Mouse (Mus musculus) R1 (cell line): ENCODE measurements around the gene Fam160a1.

Experiments used
- DNase-seq: peaks from one replicate; pipeline ENCODE4 v3.0.0-alpha.2; 2018; ENCODE audit warnings: low read depth, low spot score

Fam160a1 gene

GRCm38 (mm10) chr3:85827283-85827682 is 10.2 kb upstream of the Fam160a1 start:
- no peak for DNase-seq

GRCm38 (mm10) chr3:85820839-85821548 is 3.9 kb upstream of the Fam160a1 start:
- no peak for DNase-seq

- no peak for DNase-seq
Observed at GRCm38 (mm10) chr3:85819319-85819718, 2.2 kb upstream of the Fam160a1 start.

- no peak for DNase-seq
Observed at GRCm38 (mm10) chr3:85814241-85814640, 2.9 kb downstream of the Fam160a1 start.

- no peak for DNase-seq
Observed at GRCm38 (mm10) chr3:85813101-85814014, 3.7 kb downstream of the Fam160a1 start.

- no peak for DNase-seq
Observed at GRCm38 (mm10) chr3:85812010-85812409, 5.1 kb downstream of the Fam160a1 start.

- DNase-seq, result no peak
Observed at GRCm38 (mm10) chr3:85793166-85793565, 23.9 kb downstream of the Fam160a1 start.

GRCm38 (mm10) chr3:85789748-85790147 is 27.3 kb downstream of the Fam160a1 start:
- DNase-seq, result no peak

- no peak for DNase-seq
Observed at GRCm38 (mm10) chr3:85786501-85786900, 30.6 kb downstream of the Fam160a1 start.

- DNase-seq, result no peak
Observed at GRCm38 (mm10) chr3:85780906-85781305, 36.2 kb downstream of the Fam160a1 start.

GRCm38 (mm10) chr3:85780332-85780731 is 36.8 kb downstream of the Fam160a1 start:
- no peak for DNase-seq

- no peak for DNase-seq
Observed at GRCm38 (mm10) chr3:85777841-85778240, 39.2 kb downstream of the Fam160a1 start.

- DNase-seq, result no peak
Observed at GRCm38 (mm10) chr3:85777356-85777755, 39.7 kb downstream of the Fam160a1 start.

- DNase-seq, result no peak
Observed at GRCm38 (mm10) chr3:85776707-85777106, 40.4 kb downstream of the Fam160a1 start.

- no peak for DNase-seq
Observed at GRCm38 (mm10) chr3:85776126-85776525, 41.0 kb downstream of the Fam160a1 start.

- no peak for DNase-seq
Observed at GRCm38 (mm10) chr3:85773886-85774285, 43.2 kb downstream of the Fam160a1 start.

GRCm38 (mm10) chr3:85773425-85773824 is 43.7 kb downstream of the Fam160a1 start:
- DNase-seq, result peak; percentile 31

- no peak for DNase-seq
Observed at GRCm38 (mm10) chr3:85764937-85765337, 52.2 kb downstream of the Fam160a1 start.

GRCm38 (mm10) chr3:85764008-85764834 is 52.9 kb downstream of the Fam160a1 start:
- DNase-seq, result no peak

GRCm38 (mm10) chr3:85757944-85758343 is 59.1 kb downstream of the Fam160a1 start:
- no peak for DNase-seq

- DNase-seq, result no peak
Observed at GRCm38 (mm10) chr3:85757435-85757834, 59.7 kb downstream of the Fam160a1 start.

- DNase-seq, result no peak
Observed at GRCm38 (mm10) chr3:85749348-85749747, 67.7 kb downstream of the Fam160a1 start.
